Mouse (Mus musculus): ENCODE data around the gene Foxm1.

DNA sequence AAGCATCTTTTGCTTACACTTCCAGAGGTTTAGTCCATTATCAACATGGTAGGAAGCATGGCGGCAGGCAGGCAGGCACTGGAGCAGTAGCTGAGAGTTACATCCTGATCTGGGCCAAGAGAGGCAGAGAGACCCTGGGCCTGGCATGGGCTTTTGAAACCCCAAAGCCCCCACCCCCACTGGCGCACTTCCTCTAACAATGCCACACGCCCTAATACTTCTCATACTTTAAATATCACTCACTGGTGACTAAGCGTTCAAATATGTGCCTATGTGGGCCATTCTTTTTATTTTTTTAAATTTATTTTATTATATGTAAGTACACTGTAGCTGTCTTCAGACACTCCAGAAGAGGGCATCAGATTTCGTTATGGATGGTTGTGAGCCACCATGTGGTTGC is 3.7 kb downstream of the Foxm1 start:
- TF ChIP-seq POLR2A (IDR thresholded peaks at IDR 0.05; ENCODE audit: insufficient read depth, low read length), result no peak
- no peak for TF ChIP-seq CTCF (IDR thresholded peaks at IDR 0.05; ENCODE audit: low read depth, low read length)
- no peak for TF ChIP-seq EP300 (IDR thresholded peaks at IDR 0.05; ENCODE audit: insufficient read depth, low read depth, low read length)

Measured in ES-Bruce4 (cell line).